Mouse (Mus musculus): ENCODE data around the gene Kcnd3. TPM values are rescaled to one million over a fixed set of nuclear protein-coding genes. Genes with fewer than 3 reads are reported as not detected.

The Kcnd3 gene
- polyA plus RNA-seq, 1 experiment from 2014 or later = 0.20 TPM

GRCm38 (mm10) chr3:105648889-105649567 is 196.9 kb downstream of the Kcnd3 start:
- no peaks in the 10 kb centered on the region for H3K27me3 ChIP-seq
- H3K9ac ChIP-seq = no peak overlapping the region
- H3K36me3 ChIP-seq = no peaks in the 10 kb centered on the region
- 61% methylated on average over 8 of the region's 8 CpGs for WGBS
- no peak for ATAC-seq (ENCODE audit: borderline replicate concordance, extremely low read depth, low FRiP score, low TSS enrichment)
- no peak overlapping the region for H3K4me3 ChIP-seq
- H3K9me3 ChIP-seq = no peaks in the 10 kb centered on the region
- H3K4me1 ChIP-seq = no peaks in the 10 kb centered on the region
- no peak overlapping the region for H3K27ac ChIP-seq
- H3K4me2 ChIP-seq = no peak overlapping the region

DNA sequence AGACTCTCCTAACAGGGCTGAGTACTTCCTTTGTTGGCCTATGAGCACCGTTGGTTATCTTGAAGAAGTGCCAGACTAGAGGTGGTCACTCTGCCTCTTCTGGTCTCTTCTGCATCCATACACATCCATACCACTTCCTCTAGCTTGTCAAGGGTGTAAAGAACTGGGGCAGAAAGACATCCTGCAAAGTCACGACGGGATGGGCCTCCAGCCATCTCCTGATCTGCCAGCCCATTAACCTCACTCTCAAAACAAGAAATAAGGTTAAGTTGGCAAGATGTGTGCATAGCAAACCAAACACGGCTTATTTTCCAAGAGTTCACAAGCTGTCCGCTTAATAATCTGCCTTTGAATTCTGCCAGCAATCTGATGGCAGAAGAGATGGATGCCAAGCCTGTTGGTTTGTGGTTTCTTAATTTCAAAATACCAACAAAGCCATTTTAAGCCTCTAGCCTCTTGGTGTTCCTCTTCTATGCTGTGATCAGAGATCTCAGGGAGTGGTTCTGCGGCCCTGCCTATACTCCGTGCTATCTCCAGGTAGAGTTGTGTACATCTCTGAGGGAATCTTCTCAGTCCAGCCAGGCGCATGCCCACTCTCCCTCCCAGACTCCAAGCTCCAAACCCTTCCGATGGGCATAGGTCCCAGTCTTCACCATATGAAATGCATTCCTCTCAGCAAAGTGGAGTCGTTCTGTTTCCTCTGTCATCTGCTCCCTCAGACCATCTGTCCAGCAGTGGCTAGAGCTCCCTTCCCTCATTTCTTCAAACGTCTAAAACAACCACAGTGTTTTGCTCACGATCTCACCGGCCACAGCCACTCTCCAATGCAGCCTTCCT is 201.6 kb downstream of the Kcnd3 start:
- H3K4me3 ChIP-seq = no peak overlapping the region
- H3K4me2 ChIP-seq = no peak overlapping the region
- H3K9ac ChIP-seq = no peak overlapping the region
- no peaks in the 10 kb centered on the region for H3K27me3 ChIP-seq
- no peaks in the 10 kb centered on the region for H3K4me1 ChIP-seq
- no peaks in the 10 kb centered on the region for H3K9me3 ChIP-seq
- WGBS = 76% methylated on average over 13 of the region's 13 CpGs
- ATAC-seq (ENCODE audit: borderline replicate concordance, extremely low read depth, low FRiP score, low TSS enrichment) = no peak; the same call in 1 of the 2 replicates
- no peaks in the 10 kb centered on the region for H3K36me3 ChIP-seq
- H3K27ac ChIP-seq = no peak overlapping the region

GRCm38 (mm10) chr3:105655031-105655585 is 203.0 kb downstream of the Kcnd3 start:
- no peak for ATAC-seq (ENCODE audit: borderline replicate concordance, extremely low read depth, low FRiP score, low TSS enrichment)
- no peak overlapping the region for H3K4me2 ChIP-seq
- WGBS = 90% methylated on average over 11 of the region's 11 CpGs
- no peaks in the 10 kb centered on the region for H3K9me3 ChIP-seq
- H3K4me1 ChIP-seq = no peaks in the 10 kb centered on the region
- H3K9ac ChIP-seq = no peak overlapping the region
- no peaks in the 10 kb centered on the region for H3K36me3 ChIP-seq
- H3K27ac ChIP-seq = no peak overlapping the region
- H3K4me3 ChIP-seq = no peak overlapping the region
- H3K27me3 ChIP-seq = no peaks in the 10 kb centered on the region

- 37% methylated on average over 2 of the region's 2 CpGs for WGBS
- H3K36me3 ChIP-seq = no peaks in the 10 kb centered on the region
- no peaks in the 10 kb centered on the region for H3K4me1 ChIP-seq
- H3K9ac ChIP-seq = no peak overlapping the region
- no peak overlapping the region for H3K4me3 ChIP-seq
- no peaks in the 10 kb centered on the region for H3K27me3 ChIP-seq
- no peaks in the 10 kb centered on the region for H3K9me3 ChIP-seq
- no peak overlapping the region for H3K27ac ChIP-seq
- no peak for ATAC-seq (ENCODE audit: borderline replicate concordance, extremely low read depth, low FRiP score, low TSS enrichment)
- no peak overlapping the region for H3K4me2 ChIP-seq
Measured at GRCm38 (mm10) chr3:105660530-105660929, 208.4 kb downstream of the Kcnd3 start.

GRCm38 (mm10) chr3:105663043-105663442 is 210.9 kb downstream of the Kcnd3 start:
- Histone ChIP-seq H3K36me3 (no peaks in the 10 kb centered on the region), H3K27me3 (no peaks in the 10 kb centered on the region), H3K4me1 (no peaks in the 10 kb centered on the region), H3K9me3 (no peaks in the 10 kb centered on the region), H3K4me2 (no peak overlapping the region), H3K9ac (no peak overlapping the region), H3K4me3 (no peak overlapping the region), H3K27ac (no peak overlapping the region)
- no peak for ATAC-seq (ENCODE audit: borderline replicate concordance, extremely low read depth, low FRiP score, low TSS enrichment)
- WGBS = 58% methylated on average over 8 of the region's 8 CpGs

DNA sequence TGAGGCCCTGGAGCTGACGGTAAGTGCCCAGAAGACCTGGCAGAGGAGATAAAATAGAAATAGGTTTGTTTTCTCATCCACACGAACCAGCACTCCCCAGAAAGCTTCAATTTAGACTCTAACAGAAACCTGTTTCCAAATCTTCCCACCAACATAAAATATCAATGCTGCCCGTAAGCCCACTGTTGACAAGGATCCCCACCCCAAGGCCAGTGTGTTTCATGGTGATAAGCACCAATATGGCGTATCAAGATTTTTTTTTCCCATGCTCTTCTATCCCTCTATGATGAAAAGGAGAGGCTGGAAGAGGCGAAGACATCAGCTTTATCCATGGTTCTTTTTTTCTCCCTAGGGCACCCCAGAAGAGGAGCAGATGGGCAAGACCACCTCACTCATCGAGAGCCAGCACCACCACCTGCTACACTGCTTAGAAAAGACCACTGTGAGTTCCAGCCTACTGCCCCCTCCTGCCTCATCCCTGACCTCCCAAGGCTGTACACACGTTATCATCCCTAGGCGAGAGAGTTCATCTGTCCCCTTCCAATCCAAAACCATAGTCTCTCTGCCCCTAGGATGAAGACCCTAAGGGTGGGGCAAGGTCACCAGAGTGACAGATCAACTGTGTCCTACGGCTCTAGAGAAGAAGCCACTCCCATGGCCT is 213.1 kb downstream of the Kcnd3 start:
- Histone ChIP-seq H3K4me1 (no peaks in the 10 kb centered on the region), H3K9ac (no peak overlapping the region), H3K4me3 (no peak overlapping the region), H3K36me3 (no peaks in the 10 kb centered on the region), H3K27ac (no peak overlapping the region), H3K27me3 (no peaks in the 10 kb centered on the region), H3K4me2 (no peak overlapping the region), H3K9me3 (no peaks in the 10 kb centered on the region)
- WGBS = 74% methylated on average over 9 of the region's 9 CpGs
- ATAC-seq (ENCODE audit: borderline replicate concordance, extremely low read depth, low FRiP score, low TSS enrichment) = no peak

- Histone ChIP-seq H3K27me3 (no peaks in the 10 kb centered on the region), H3K9ac (no peak overlapping the region), H3K27ac (no peak overlapping the region), H3K9me3 (no peaks in the 10 kb centered on the region), H3K4me2 (no peak overlapping the region), H3K36me3 (no peaks in the 10 kb centered on the region), H3K4me1 (no peaks in the 10 kb centered on the region), H3K4me3 (no peak overlapping the region)
- no peak for ATAC-seq (ENCODE audit: borderline replicate concordance, extremely low read depth, low FRiP score, low TSS enrichment)
- WGBS = 64% methylated on average over 4 of the region's 4 CpGs
Measured at GRCm38 (mm10) chr3:105666996-105667523, 214.9 kb downstream of the Kcnd3 start.

- no peak overlapping the region for H3K4me3 ChIP-seq
- no peak overlapping the region for H3K4me2 ChIP-seq
- H3K36me3 ChIP-seq = no peaks in the 10 kb centered on the region
- no peaks in the 10 kb centered on the region for H3K9me3 ChIP-seq
- WGBS = 37% methylated on average over 9 of the region's 9 CpGs
- H3K27ac ChIP-seq = no peak overlapping the region
- no peaks in the 10 kb centered on the region for H3K27me3 ChIP-seq
- ATAC-seq (ENCODE audit: borderline replicate concordance, extremely low read depth, low FRiP score, low TSS enrichment) = no peak
- H3K9ac ChIP-seq = no peak overlapping the region
- no peaks in the 10 kb centered on the region for H3K4me1 ChIP-seq
Measured at GRCm38 (mm10) chr3:105668161-105668560, 216.0 kb downstream of the Kcnd3 start.

GRCm38 (mm10) chr3:105669776-105670175 is 217.6 kb downstream of the Kcnd3 start:
- Histone ChIP-seq H3K36me3 (no peaks in the 10 kb centered on the region), H3K27ac (no peak overlapping the region), H3K27me3 (no peaks in the 10 kb centered on the region), H3K9me3 (no peaks in the 10 kb centered on the region), H3K4me1 (no peaks in the 10 kb centered on the region), H3K4me2 (no peak overlapping the region), H3K4me3 (no peak overlapping the region), H3K9ac (no peak overlapping the region)
- no peak for ATAC-seq (ENCODE audit: borderline replicate concordance, extremely low read depth, low FRiP score, low TSS enrichment)
- WGBS = 81% methylated on average over 3 of the region's 3 CpGs

GRCm38 (mm10) chr3:105670801-105671200 is 218.7 kb downstream of the Kcnd3 start:
- H3K9me3 ChIP-seq = no peaks in the 10 kb centered on the region
- no peak overlapping the region for H3K4me3 ChIP-seq
- no peak overlapping the region for H3K27ac ChIP-seq
- H3K36me3 ChIP-seq = 0 out of 2 replicates have a peak, but pooled peaks cover under 1% of the 10 kb centered on the region
- H3K4me1 ChIP-seq = no peaks in the 10 kb centered on the region
- no peaks in the 10 kb centered on the region for H3K27me3 ChIP-seq
- no peak for ATAC-seq (ENCODE audit: borderline replicate concordance, extremely low read depth, low FRiP score, low TSS enrichment)
- no peak overlapping the region for H3K9ac ChIP-seq
- H3K4me2 ChIP-seq = no peak overlapping the region
- 84% methylated on average over 1 of the region's 1 CpGs for WGBS

- H3K9me3 ChIP-seq = no peaks in the 10 kb centered on the region
- peaks cover 30% of the 10 kb centered on the region for H3K36me3 ChIP-seq
- no peak; the same call in 1 of the 2 replicates for ATAC-seq (ENCODE audit: borderline replicate concordance, extremely low read depth, low FRiP score, low TSS enrichment)
- no peak overlapping the region for H3K4me2 ChIP-seq
- no peaks in the 10 kb centered on the region for H3K27me3 ChIP-seq
- no peak overlapping the region for H3K27ac ChIP-seq
- H3K4me1 ChIP-seq = no peaks in the 10 kb centered on the region
- no peak overlapping the region for H3K9ac ChIP-seq
- whole genome bisulfite sequencing = 17% methylated on average over 7 of the region's 7 CpGs
- no peak overlapping the region for H3K4me3 ChIP-seq
Measured at GRCm38 (mm10) chr3:105674595-105675218, 222.6 kb downstream of the Kcnd3 start.

Measured in lung, embryonic 15.5 days (tissue).